Mouse (Mus musculus) heart, embryonic 15.5 days (tissue): ENCODE data around the gene Stk17b. TPM values are rescaled to one million over a fixed set of nuclear protein-coding genes. Genes with fewer than 3 reads are reported as not detected.

Source experiments
- ATAC-seq: fragments of 200-750 bp; cut with Nextera tagmentation; replicated peaks from 2 replicates; pipeline ENCODE4 v1.8.0; 2017; ENCODE audit warnings: low read depth, moderate TSS enrichment; ENCODE audit not compliant: insufficient number of reproducible peaks, insufficient read depth, low FRiP score
- H3K27ac ChIP-seq: fragments of 300-500 bp; sonication (generic); 2 replicates; pipeline ENCODE4 v1.5.1; 2015; ENCODE audit warnings: mild to moderate bottlenecking, inconsistent platforms
- H3K27me3 ChIP-seq: fragments of 300-500 bp; sonication (generic); 2 replicates; pipeline ENCODE4 v1.6.1; 2015; ENCODE audit warnings: inconsistent platforms
- H3K36me3 ChIP-seq: fragments of 300-500 bp; sonication (generic); 2 replicates; pipeline ENCODE4 v1.6.1; 2015; ENCODE audit warnings: mild to moderate bottlenecking, inconsistent platforms
- H3K4me1 ChIP-seq: fragments of 300-500 bp; sonication (generic); replicated peaks from 2 replicates; pipeline ENCODE4 v1.6.1; 2015; ENCODE audit warnings: inconsistent platforms
- H3K4me2 ChIP-seq: fragments of 300-500 bp; sonication (generic); 2 replicates; pipeline ENCODE4 v1.6.1; 2015; ENCODE audit warnings: inconsistent platforms, mild to moderate bottlenecking, moderate library complexity
- H3K4me3 ChIP-seq: fragments of 300-500 bp; sonication (generic); 2 replicates; pipeline ENCODE4 v1.5.1; 2015; ENCODE audit warnings: mild to moderate bottlenecking, inconsistent platforms
- H3K9ac ChIP-seq: fragments of 300-500 bp; sonication (generic); 2 replicates; pipeline ENCODE4 v1.6.1; 2015; ENCODE audit warnings: mild to moderate bottlenecking, inconsistent platforms
- H3K9me3 ChIP-seq: fragments of 300-500 bp; sonication (generic); replicated peaks from 2 replicates; pipeline ENCODE4 v1.6.1; 2016; ENCODE audit warnings: inconsistent platforms
- WGBS: fragments of 180-500 bp; shearing (Covaris S2); methylation state at CpG from one replicate; pipeline ENCODE4 v1.1.7; 2015; ENCODE audit warnings: mixed read lengths; 5-methylcytosine and 5-hydroxymethylcytosine counted together
- polyA plus RNA-seq: library from polyadenylated mRNA; unstranded; fragments of >200 nt; fragmentation: Nextera tagmentation; extraction: Ambion mirVana; gene quantifications from 2 replicates; pipeline ENCODE4 v1.2.1, GENCODE M21; 2015

The Stk17b gene
- 15.5 and 17.2 TPM in 2 replicates for polyA plus RNA-seq

GRCm38 (mm10) chr1:53784721-53785418 is at the start of gene Stk17b:
Gene Stk17b (minus strand): TSS chr1:53785224.
- ATAC-seq: peak; percentile 97

GRCm38 (mm10) chr1:53830286-53830685 is 45.3 kb upstream of the Stk17b start:
- H3K4me1 ChIP-seq: no peaks in the 10 kb centered on the region
- WGBS: 80% methylated on average over 5 of the region's 5 CpGs
- H3K27me3 ChIP-seq: no peaks in the 10 kb centered on the region
- H3K4me2 ChIP-seq: no peak overlapping the region
- no peak overlapping the region for H3K9ac ChIP-seq
- no peak overlapping the region for H3K27ac ChIP-seq
- H3K9me3 ChIP-seq: no peaks in the 10 kb centered on the region
- 0 out of 2 replicates have a peak, but pooled peaks cover 8% of the 10 kb centered on the region for H3K36me3 ChIP-seq
- H3K4me3 ChIP-seq: no peak overlapping the region
- ATAC-seq: no peak

More at GRCm38 (mm10) chr1:53784721-53785418, at the start of gene Stk17b:
- no peaks in the 10 kb centered on the region for H3K9me3 ChIP-seq
- peak within 1 kb of the TSS; percentile 91 for H3K27ac ChIP-seq
- H3K4me1 ChIP-seq: no peaks in the 10 kb centered on the region; the same call in 1 of the 2 replicates
- WGBS: under 1% methylated on average over 79 of the region's 81 CpGs
- peak within 1 kb of the TSS; percentile 94 for H3K4me3 ChIP-seq
- H3K36me3 ChIP-seq: no peaks in the 10 kb centered on the region
- no peaks in the 10 kb centered on the region for H3K27me3 ChIP-seq
- H3K4me2 ChIP-seq: peak within 1 kb of the TSS; percentile 63
- H3K9ac ChIP-seq: peak within 1 kb of the TSS; percentile 91

- Histone ChIP-seq H3K36me3 (0 out of 2 replicates have a peak, but pooled peaks cover 8% of the 10 kb centered on the region), H3K9me3 (no peaks in the 10 kb centered on the region), H3K4me2 (no peak overlapping the region), H3K4me3 (no peak overlapping the region), H3K9ac (no peak overlapping the region), H3K27ac (no peak overlapping the region), H3K4me1 (peaks cover 3% of the 10 kb centered on the region; the same call in 1 of the 2 replicates), H3K27me3 (no peaks in the 10 kb centered on the region)
- WGBS: 81% methylated on average over 9 of the region's 9 CpGs
- no peak for ATAC-seq
Observed at GRCm38 (mm10) chr1:53829089-53829488, 44.1 kb upstream of the Stk17b start.

GRCm38 (mm10) chr1:53824446-53825337 is 39.7 kb upstream of the Stk17b start:
- 68% methylated on average over 9 of the region's 9 CpGs for WGBS
- no peaks in the 10 kb centered on the region for H3K9me3 ChIP-seq
- no peaks in the 10 kb centered on the region for H3K36me3 ChIP-seq
- H3K4me1 ChIP-seq: peaks cover 8% of the 10 kb centered on the region; the same call in 1 of the 2 replicates
- no peaks in the 10 kb centered on the region for H3K27me3 ChIP-seq
- no peak overlapping the region for H3K4me3 ChIP-seq
- ATAC-seq: no peak
- no peak overlapping the region for H3K9ac ChIP-seq
- no peak overlapping the region for H3K27ac ChIP-seq
- no peak overlapping the region for H3K4me2 ChIP-seq

- Histone ChIP-seq H3K4me2 (peak overlapping the region; percentile 53), H3K4me1 (peaks cover 8% of the 10 kb centered on the region; the same call in 1 of the 2 replicates), H3K9me3 (no peaks in the 10 kb centered on the region), H3K4me3 (peak overlapping the region; percentile 14; the same call in 1 of the 2 replicates), H3K27me3 (no peaks in the 10 kb centered on the region), H3K27ac (no peak overlapping the region), H3K9ac (no peak overlapping the region), H3K36me3 (no peaks in the 10 kb centered on the region)
- peak; percentile 43; the same call in 1 of the 2 replicates for ATAC-seq
- WGBS: 8% methylated on average over 10 of the region's 10 CpGs
Observed at GRCm38 (mm10) chr1:53823687-53824445, 38.8 kb upstream of the Stk17b start.

GRCm38 (mm10) chr1:53821983-53822382 is 37.0 kb upstream of the Stk17b start:
- Histone ChIP-seq H3K4me3 (no peak overlapping the region), H3K4me2 (no peak overlapping the region), H3K9me3 (no peaks in the 10 kb centered on the region), H3K36me3 (no peaks in the 10 kb centered on the region), H3K9ac (no peak overlapping the region), H3K4me1 (peaks cover 8% of the 10 kb centered on the region; the same call in 1 of the 2 replicates), H3K27me3 (no peaks in the 10 kb centered on the region), H3K27ac (no peak overlapping the region)
- no peak for ATAC-seq

- H3K4me3 ChIP-seq: no peak overlapping the region
- no peak overlapping the region for H3K9ac ChIP-seq
- no peak overlapping the region for H3K27ac ChIP-seq
- H3K27me3 ChIP-seq: no peaks in the 10 kb centered on the region
- 71% methylated on average over 5 of the region's 5 CpGs for WGBS
- H3K4me2 ChIP-seq: no peak overlapping the region
- ATAC-seq: no peak
- H3K36me3 ChIP-seq: no peaks in the 10 kb centered on the region
- no peaks in the 10 kb centered on the region for H3K9me3 ChIP-seq
- H3K4me1 ChIP-seq: peaks cover 8% of the 10 kb centered on the region; the same call in 1 of the 2 replicates
Observed at GRCm38 (mm10) chr1:53820041-53820632, 35.1 kb upstream of the Stk17b start.

GRCm38 (mm10) chr1:53818072-53818862 is 33.2 kb upstream of the Stk17b start:
- no peak for ATAC-seq
- WGBS: 61% methylated on average over 3 of the region's 3 CpGs
- Histone ChIP-seq H3K9me3 (no peaks in the 10 kb centered on the region), H3K27ac (no peak overlapping the region), H3K9ac (no peak overlapping the region), H3K4me2 (no peak overlapping the region), H3K4me1 (no peaks in the 10 kb centered on the region), H3K4me3 (no peak overlapping the region), H3K27me3 (no peaks in the 10 kb centered on the region), H3K36me3 (no peaks in the 10 kb centered on the region)

- Histone ChIP-seq H3K27ac (no peak overlapping the region), H3K4me1 (no peaks in the 10 kb centered on the region), H3K27me3 (no peaks in the 10 kb centered on the region), H3K9me3 (no peaks in the 10 kb centered on the region), H3K4me3 (no peak overlapping the region), H3K9ac (no peak overlapping the region), H3K4me2 (no peak overlapping the region), H3K36me3 (no peaks in the 10 kb centered on the region)
- ATAC-seq: no peak
- WGBS: 76% methylated on average over 2 of the region's 2 CpGs
Observed at GRCm38 (mm10) chr1:53816353-53816752, 31.3 kb upstream of the Stk17b start.

- Histone ChIP-seq H3K27ac (no peak overlapping the region), H3K9ac (no peak overlapping the region), H3K27me3 (no peaks in the 10 kb centered on the region), H3K9me3 (no peaks in the 10 kb centered on the region), H3K36me3 (no peaks in the 10 kb centered on the region), H3K4me1 (no peaks in the 10 kb centered on the region), H3K4me2 (no peak overlapping the region), H3K4me3 (no peak overlapping the region)
- WGBS: 73% methylated on average over 2 of the region's 2 CpGs
- ATAC-seq: no peak
Observed at GRCm38 (mm10) chr1:53814077-53814705, 29.2 kb upstream of the Stk17b start.
